In the genomic region with DNA sequence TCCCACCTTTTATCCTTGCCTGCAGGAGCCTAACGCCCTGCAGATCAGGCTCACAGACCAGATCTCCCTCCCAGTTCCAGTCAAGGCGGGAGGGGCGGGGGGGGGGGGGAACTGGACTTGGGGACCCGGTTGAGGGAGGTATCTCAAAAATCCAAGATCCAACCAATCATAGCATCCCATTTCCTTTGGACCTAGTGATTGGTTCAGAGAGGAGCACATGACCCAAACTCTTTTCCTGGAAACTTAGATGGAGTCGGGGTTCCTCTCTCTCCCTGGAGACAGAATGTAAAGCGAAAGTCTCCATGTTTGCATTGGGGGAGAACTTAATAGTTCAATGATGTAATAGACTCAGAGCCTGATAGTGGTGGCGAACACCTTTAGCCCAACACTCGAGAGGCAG, we compare ENCODE assay signal across 28 mouse cellular contexts. TPM values are rescaled to one million over a fixed set of nuclear protein-coding genes. Genes with fewer than 3 reads are reported as not detected.
DNase-seq lines count a peak whose midpoint lies in the region; ATAC-seq and TF ChIP-seq lines count a peak whose summit lies in the region.
"Had no signal": no experiment of that assay in that cellular context is flagged by ENCODE, and none has a peak within 500 bp of the region (broad histone marks: within the 10 kb centered on the region; RNA-seq: fewer than 3 reads in every experiment).

No protein-coding gene starts in this region.

- peak; percentile 69 for DNase-seq in ES-CJ7 (ENCODE audit: low read depth, low spot score)
- peak; percentile 80 for DNase-seq in R1 (ENCODE audit: low read depth, low spot score)
- no peak for DNase-seq in forebrain, embryonic 14.5 days (ENCODE audit: low spot score)
- no peak for DNase-seq in kidney, adult 9 months
- DNase-seq in cerebellum, adult 8-10 months, result no peak
- no peak for DNase-seq in kidney, adult 18-20 months
- DNase-seq: adrenal gland, adult 8-10 months; adrenal gland, postnatal 14 days; adrenal gland, postnatal 36 days; cerebellum, adult 11-12 months; cerebellum, adult 2 months; cerebellum, adult 9-11 months; cerebellum, postnatal 14 days; cerebellum, postnatal 36 days; embryo, embryonic 11 days; forebrain, postnatal 0 days had no signal

- H3K27me3 ChIP-seq in C2C12 (ENCODE audit: control insufficient read depth, insufficient read depth, insufficient read length) (no peaks in the 10 kb centered on the region), E14TG2a.4 (ENCODE audit: insufficient read depth, low read length) (peaks cover 15% of the 10 kb centered on the region)
- H3K27me3 ChIP-seq in forebrain, embryonic 14.5 days (replicated peaks; ENCODE audit: control insufficient read depth, insufficient read depth, low read length), result no peaks in the 10 kb centered on the region
- H3K27me3 ChIP-seq: forebrain, embryonic 12.5 days; forebrain, embryonic 15.5 days; Patski had no signal

- no peak overlapping the region for H3K27ac ChIP-seq in forebrain, embryonic 14.5 days (ENCODE audit: low read depth, low read length)
- H3K27ac ChIP-seq: embryonic facial prominence, embryonic 13.5 days; embryonic facial prominence, embryonic 15.5 days; forebrain, embryonic 10.5 days; forebrain, embryonic 12.5 days; forebrain, embryonic 15.5 days had no signal

- H3K9me3 ChIP-seq in E14TG2a.4 (ENCODE audit: low read length), result no peaks in the 10 kb centered on the region
- no peaks in the 10 kb centered on the region for H3K9me3 ChIP-seq in forebrain, embryonic 14.5 days (replicated peaks; ENCODE audit: control insufficient read depth, low read length)
- H3K9me3 ChIP-seq: embryonic facial prominence, embryonic 13.5 days; embryonic facial prominence, embryonic 15.5 days; forebrain, embryonic 10.5 days; forebrain, embryonic 12.5 days; forebrain, embryonic 15.5 days had no signal

- H3ac ChIP-seq in C2C12 (ENCODE audit: control insufficient read depth, insufficient read length, low read depth), result no peak overlapping the region

- TF ChIP-seq CTCF in C2C12 (IDR thresholded peaks at IDR 0.05; ENCODE audit: control insufficient read depth, insufficient read depth, insufficient read length) (no peak), E14TG2a.4 (conservative IDR thresholded peaks at IDR 0.05; ENCODE audit: low read length) (no peak)

- H3K36me3 ChIP-seq in C2C12 (ENCODE audit: control insufficient read depth, insufficient read depth) (no peaks in the 10 kb centered on the region), E14TG2a.4 (ENCODE audit: insufficient read depth, low read length) (no peaks in the 10 kb centered on the region)
- H3K36me3 ChIP-seq in forebrain, embryonic 14.5 days (ENCODE audit: control insufficient read depth, insufficient read depth, low read length), result no peaks in the 10 kb centered on the region
- H3K36me3 ChIP-seq: embryonic facial prominence, embryonic 13.5 days; embryonic facial prominence, embryonic 15.5 days; forebrain, embryonic 10.5 days; forebrain, embryonic 12.5 days; forebrain, embryonic 15.5 days had no signal

- H3K79me3 ChIP-seq in C2C12 (ENCODE audit: low read depth), result no peaks in the 10 kb centered on the region

- no peak overlapping the region for H3K4me2 ChIP-seq in forebrain, embryonic 14.5 days (ENCODE audit: low read length)
- H3K4me2 ChIP-seq: embryonic facial prominence, embryonic 13.5 days; embryonic facial prominence, embryonic 15.5 days; forebrain, embryonic 12.5 days; forebrain, embryonic 15.5 days had no signal

- no peak overlapping the region for H3K9ac ChIP-seq in forebrain, embryonic 14.5 days (ENCODE audit: low read length)
- H3K9ac ChIP-seq: embryonic facial prominence, embryonic 13.5 days; embryonic facial prominence, embryonic 15.5 days; forebrain, embryonic 12.5 days; forebrain, embryonic 15.5 days; forebrain, postnatal 0 days had no signal

- no peak overlapping the region for H3K4me3 ChIP-seq in C2C12 (ENCODE audit: insufficient read depth, poor library complexity, severe bottlenecking)
- H3K4me3 ChIP-seq in E14TG2a.4 (replicated peaks; ENCODE audit: low read length), result peak overlapping the region; percentile 48
- H3K4me3 ChIP-seq in forebrain, embryonic 14.5 days (ENCODE audit: low read depth, low read length), result no peak overlapping the region
- H3K4me3 ChIP-seq: embryonic facial prominence, embryonic 13.5 days; embryonic facial prominence, embryonic 15.5 days; erythroblast, embryonic 14.5 days; forebrain, embryonic 10.5 days; forebrain, embryonic 12.5 days; forebrain, embryonic 15.5 days had no signal

- H3K79me2 ChIP-seq in C2C12 (ENCODE audit: control insufficient read depth, insufficient read depth), result no peaks in the 10 kb centered on the region

- peaks cover 32% of the 10 kb centered on the region for H3K4me1 ChIP-seq in E14TG2a.4 (replicated peaks; ENCODE audit: low read depth, low read length)
- H3K4me1 ChIP-seq in forebrain, embryonic 14.5 days (ENCODE audit: control insufficient read depth, insufficient read depth, low read length), result no peaks in the 10 kb centered on the region
- H3K4me1 ChIP-seq: embryonic facial prominence, embryonic 15.5 days; forebrain, embryonic 15.5 days had no signal

- no peak for ATAC-seq in forebrain, embryonic 14.5 days
- ATAC-seq: activated CD4-positive, CD25-positive, alpha-beta regulatory T cell, adult 4 months; CD4-positive, CD25-positive, alpha-beta regulatory T cell, adult 4 months; forebrain, embryonic 15.5 days; forebrain, postnatal 0 days; Patski had no signal

- WGBS in forebrain, embryonic 14.5 days, result 63% methylated on average over 6 of the region's 8 CpGs

TF ChIP-seq in C2C12, 6 proteins besides CTCF, POLR2A, EP300 and RAD21:
- peak; percentile 74 for TF ChIP-seq USF1 (IDR thresholded peaks at IDR 0.05; ENCODE audit: low read depth)
- TF ChIP-seq MAX (IDR thresholded peaks at IDR 0.05), result no peak

RNA-seq across cellular contexts. Expression of gene Cryba4, which starts 4.9 kb away (rescaled TPM):
- 1.9 TPM for polyA plus RNA-seq in C2C12 (2012; fragmentation: generic; extraction: Trizol)
- polyA plus RNA-seq in forebrain, embryonic 14.5 days (2014; fragmentation: Nextera tagmentation; extraction: Ambion mirVana), result 1.4 and 2.2 TPM in 2 replicates
- polyA plus RNA-seq: activated CD4-positive, CD25-positive, alpha-beta regulatory T cell, adult 4 months; erythroblast, embryonic 14.5 days; Patski had no signal

RNA-seq across cellular contexts. Expression of gene Crybb1, which starts 8.2 kb away (rescaled TPM):
- polyA plus RNA-seq in C2C12 (2012; fragmentation: generic; extraction: Trizol), result 0.06 TPM
- polyA plus RNA-seq in forebrain, embryonic 14.5 days (2014; fragmentation: Nextera tagmentation; extraction: Ambion mirVana), result 2.5 and 4.6 TPM in 2 replicates
- polyA plus RNA-seq: activated CD4-positive, CD25-positive, alpha-beta regulatory T cell, adult 4 months; CD4-positive, CD25-positive, alpha-beta regulatory T cell, adult 4 months; erythroblast, embryonic 14.5 days; forebrain, embryonic 10.5 days; G1E; Patski had no signal

RNA-seq across cellular contexts. Expression of gene Tpst2, which starts 29.1 kb away (rescaled TPM):
- polyA plus RNA-seq in C2C12 (2012; fragmentation: generic; extraction: Trizol), result 155 TPM
- 29.5 and 30.6 TPM in 2 replicates for polyA plus RNA-seq in forebrain, embryonic 14.5 days (2014; fragmentation: Nextera tagmentation; extraction: Ambion mirVana)

Comparison
In these comparisons a context has a peak if more than half of its experiments do, and no peak if none do; other contexts are left out.
1. DNase-seq: peak in ES-CJ7 (single experiment) and R1 (single experiment); none in forebrain, embryonic 14.5 days (single experiment), kidney, adult 9 months (single experiment), cerebellum, adult 8-10 months (single experiment) and kidney, adult 18-20 months (single experiment).